Comparison of ENCODE assay signal across 35 mouse cellular contexts in genomic region chr2:131997356-131997755, GRCm38 (mm10). TPM values are rescaled to one million over a fixed set of nuclear protein-coding genes. Genes with fewer than 3 reads are reported as not detected.
DNase-seq lines count a peak whose midpoint lies in the region; ATAC-seq and TF ChIP-seq lines count a peak whose summit lies in the region.
"Had no signal": no experiment of that assay in that cellular context is flagged by ENCODE, and none has a peak within 500 bp of the region (broad histone marks: within the 10 kb centered on the region; RNA-seq: fewer than 3 reads in every experiment).

No protein-coding gene starts in this region.

- H3K9me3 ChIP-seq in lung, embryonic 14.5 days (ENCODE audit: low read depth, low read length) = no peaks in the 10 kb centered on the region
- no peaks in the 10 kb centered on the region for H3K9me3 ChIP-seq in intestine, postnatal 0 days (ENCODE audit: control insufficient read depth)
- H3K9me3 ChIP-seq: embryonic facial prominence, embryonic 10.5 days; embryonic facial prominence, embryonic 15.5 days; forebrain, embryonic 12.5 days; heart, embryonic 12.5 days; kidney, embryonic 15.5 days; limb, embryonic 10.5 days; limb, embryonic 15.5 days; liver, embryonic 13.5 days; midbrain, embryonic 12.5 days had no signal

- WGBS in lung, embryonic 14.5 days = 40% methylated on average over 5 of the region's 5 CpGs
- 30% methylated on average over 5 of the region's 5 CpGs for WGBS in intestine, postnatal 0 days

- peak; percentile 40 to 46 for DNase-seq in cerebellum, postnatal 10 days
- DNase-seq in cerebellum, postnatal 36 days = no peak
- DNase-seq in heart, postnatal 4 days = peak; percentile 36
- no peak for DNase-seq in heart, postnatal 36 days
- peak; percentile 62 for DNase-seq in lung, embryonic 14.5 days
- no peak for DNase-seq in lung, postnatal 14 days
- no peak for DNase-seq in natural killer cell, adult 2 months (ENCODE audit: low spot score in 2 of 2)
- DNase-seq: adrenal gland, adult 8-10 months; cerebellum, adult 11 months; cerebellum, adult 9-11 months; gastrocnemius, postnatal 14 days; heart, postnatal 10 days; kidney, adult 18-20 months; kidney, postnatal 25 days; liver, embryonic 13.5 days; lung, adult 18-20 months; lung, postnatal 36 days; right cerebral cortex, postnatal 4 days; thymus, adult 2 months; thymus, postnatal 36 days had no signal

- intact Hi-C loops in heart, postnatal 36 days (cut with DNase I) = no loop called here

- H3K4me2 ChIP-seq in lung, embryonic 14.5 days = no peak overlapping the region
- no peak overlapping the region for H3K4me2 ChIP-seq in intestine, postnatal 0 days (replicated peaks; ENCODE audit: low read depth)
- H3K4me2 ChIP-seq: embryonic facial prominence, embryonic 15.5 days; forebrain, embryonic 12.5 days; heart, embryonic 12.5 days; kidney, embryonic 15.5 days; limb, embryonic 15.5 days; liver, embryonic 13.5 days; midbrain, embryonic 12.5 days had no signal

- H3K4me3 ChIP-seq in lung, embryonic 14.5 days (ENCODE audit: low read depth, low read length) = no peak overlapping the region
- H3K4me3 ChIP-seq in intestine, postnatal 0 days (ENCODE audit: low read depth, low read length) = no peak overlapping the region
- H3K4me3 ChIP-seq: embryonic facial prominence, embryonic 10.5 days; embryonic facial prominence, embryonic 15.5 days; forebrain, embryonic 12.5 days; heart, embryonic 12.5 days; kidney, embryonic 15.5 days; limb, embryonic 10.5 days; limb, embryonic 15.5 days; liver, embryonic 13.5 days; midbrain, embryonic 12.5 days had no signal

- H3K9ac ChIP-seq in lung, embryonic 14.5 days = no peak overlapping the region
- no peak overlapping the region for H3K9ac ChIP-seq in intestine, postnatal 0 days (ENCODE audit: low read depth, low read length)
- H3K9ac ChIP-seq: embryonic facial prominence, embryonic 15.5 days; forebrain, embryonic 12.5 days; heart, embryonic 12.5 days; kidney, embryonic 15.5 days; limb, embryonic 15.5 days; liver, embryonic 13.5 days; midbrain, embryonic 12.5 days had no signal

- no peak for ATAC-seq in lung, embryonic 14.5 days (ENCODE audit: insufficient read depth)
- 0 out of 2 replicates have a peak, but pooled peaks have one; percentile 33 for ATAC-seq in intestine, postnatal 0 days
- ATAC-seq: activated CD4-positive, CD25-positive, alpha-beta regulatory T cell, adult 4 months had no signal

- no peak for TF ChIP-seq CTCF in lung, embryonic 14.5 days (IDR thresholded peaks at IDR 0.05; ENCODE audit: low read depth)
- no peak for TF ChIP-seq CTCF in intestine, postnatal 0 days (IDR thresholded peaks at IDR 0.05; ENCODE audit: low read depth)

- no peaks in the 10 kb centered on the region for H3K27me3 ChIP-seq in lung, embryonic 14.5 days (ENCODE audit: insufficient read depth, low read length)
- H3K27me3 ChIP-seq in intestine, postnatal 0 days (replicated peaks; ENCODE audit: control insufficient read depth, insufficient read depth, low read length) = no peaks in the 10 kb centered on the region
- H3K27me3 ChIP-seq: CH12.LX; embryonic facial prominence, embryonic 15.5 days; forebrain, embryonic 12.5 days; heart, embryonic 12.5 days; limb, embryonic 15.5 days; liver, embryonic 13.5 days; midbrain, embryonic 12.5 days had no signal

- no peak overlapping the region for H3K27ac ChIP-seq in lung, embryonic 14.5 days (ENCODE audit: low read depth)
- H3K27ac ChIP-seq in intestine, postnatal 0 days (ENCODE audit: low read depth, low read length) = no peak overlapping the region
- H3K27ac ChIP-seq: embryonic facial prominence, embryonic 10.5 days; embryonic facial prominence, embryonic 15.5 days; forebrain, embryonic 12.5 days; kidney, embryonic 15.5 days; limb, embryonic 10.5 days; limb, embryonic 15.5 days; liver, embryonic 13.5 days; midbrain, embryonic 12.5 days; stomach, postnatal 0 days had no signal

- H3K36me3 ChIP-seq in lung, embryonic 14.5 days (ENCODE audit: insufficient read depth) = 0 out of 2 replicates have a peak, but pooled peaks cover 3% of the 10 kb centered on the region
- H3K36me3 ChIP-seq in intestine, postnatal 0 days (ENCODE audit: control insufficient read depth, insufficient read depth) = peaks cover 4% of the 10 kb centered on the region; the same call in 1 of the 2 replicates
- H3K36me3 ChIP-seq: heart, embryonic 12.5 days; limb, embryonic 10.5 days; liver, embryonic 13.5 days had no signal

- no peaks in the 10 kb centered on the region; the same call in 1 of the 2 replicates for H3K4me1 ChIP-seq in lung, embryonic 14.5 days (ENCODE audit: insufficient read depth)
- H3K4me1 ChIP-seq in intestine, postnatal 0 days (replicated peaks; ENCODE audit: control insufficient read depth, insufficient read depth, low read length) = no peaks in the 10 kb centered on the region
- H3K4me1 ChIP-seq: embryonic facial prominence, embryonic 15.5 days had no signal

RNA-seq across cellular contexts. Expression of gene Rassf2, which starts 32.7 kb away (rescaled TPM):
- 10 to 100 TPM; 13.7 to 15.2 TPM for total RNA-seq in heart, postnatal 4 days (2021)
- total RNA-seq in heart, postnatal 36 days (2021) = 1 to 10 TPM; 8.5 to 9.5 TPM
- polyA plus RNA-seq in lung, embryonic 14.5 days (2014; fragmentation: Nextera tagmentation; extraction: Ambion mirVana) = 15.8 and 15.9 TPM in 2 replicates
- polyA plus RNA-seq in intestine, postnatal 0 days (2015; fragmentation: Nextera tagmentation; extraction: Ambion mirVana) = 4.4 TPM in 2 replicates

RNA-seq across cellular contexts. Expression of gene Prnd, which starts 46.7 kb away (rescaled TPM):
- total RNA-seq in heart, postnatal 4 days (2021) = 10 to 100 TPM; 17.6 to 22.9 TPM
- total RNA-seq in heart, postnatal 36 days (2021) = 1 to 10 TPM; 1.4 to 2.4 TPM
- 55.8 and 57.3 TPM in 2 replicates for polyA plus RNA-seq in lung, embryonic 14.5 days (2014; fragmentation: Nextera tagmentation; extraction: Ambion mirVana)
- 9.8 and 12.2 TPM in 2 replicates for polyA plus RNA-seq in intestine, postnatal 0 days (2015; fragmentation: Nextera tagmentation; extraction: Ambion mirVana)
- total RNA-seq: granulocyte monocyte progenitor cell, adult 5-6 weeks; layer of hippocampus, adult 18-20 months; megakaryocyte, adult 5-6 weeks had no signal

Comparison
In these comparisons a context has a peak if more than half of its experiments do, and no peak if none do; other contexts are left out.
1. DNase-seq: peak in cerebellum, postnatal 10 days (2 of 2), heart, postnatal 4 days (single experiment) and lung, embryonic 14.5 days (single experiment); none in cerebellum, postnatal 36 days (0 of 2), heart, postnatal 36 days (0 of 2), lung, postnatal 14 days (single experiment) and natural killer cell, adult 2 months (0 of 2).
2. RNA of gene Prnd, which starts 46.7 kb away (total RNA-seq): 17.6 to 22.9 TPM in heart, postnatal 4 days; 1.4 to 2.4 TPM in heart, postnatal 36 days; every median in the first group is over 4 times any median in the second.